Mouse (Mus musculus) embryonic facial prominence, embryonic 14.5 days (tissue): ENCODE measurements at regions not wholly inside any gene's neighbourhood (a gene's known extent, or its start where the extent isn't known, plus 50 kb on each side); places are given as distances from the start of the nearest gene placed in this dataset.
A peak's percentile ranks its signal among the peaks of the same experiment; 100 is the strongest.

Source experiments
- ATAC-seq: fragments of 200-750 bp; cut with Nextera tagmentation; 2 replicates; pipeline ENCODE4 v1.8.0; 2017; ENCODE audit warnings: low read depth, moderate number of reproducible peaks, moderate TSS enrichment
- DNase-seq: peaks from one replicate; pipeline ENCODE4 v3.0.0-alpha.2; 2015; ENCODE audit warnings: low spot score
- H3K27ac ChIP-seq: fragments of 300-500 bp; sonication (generic); replicated peaks from 2 replicates; pipeline ENCODE4 v1.5.1; 2014; ENCODE audit warnings: low read depth, mild to moderate bottlenecking, low read length, moderate library complexity
- H3K27me3 ChIP-seq: fragments of 300-500 bp; sonication (generic); replicated peaks from 2 replicates; pipeline ENCODE4 v1.6.1; 2014; ENCODE audit warnings: low read length; ENCODE audit not compliant: control insufficient read depth, insufficient read depth
- H3K36me3 ChIP-seq: fragments of 300-500 bp; sonication (generic); 2 replicates; pipeline ENCODE4 v1.6.1; 2014; ENCODE audit warnings: low read length, mixed read lengths; ENCODE audit not compliant: control insufficient read depth, insufficient read depth
- H3K4me1 ChIP-seq: fragments of 300-500 bp; sonication (generic); 2 replicates; pipeline ENCODE4 v1.6.1; 2014; ENCODE audit warnings: antibody characterized with exemption, low read length; ENCODE audit not compliant: control insufficient read depth, insufficient read depth
- H3K4me2 ChIP-seq: fragments of 300-500 bp; sonication (generic); 2 replicates; pipeline ENCODE4 v1.6.1; 2014; ENCODE audit warnings: low read depth, mild to moderate bottlenecking, low read length, moderate library complexity, mixed read lengths
- H3K4me3 ChIP-seq: fragments of 300-500 bp; sonication (generic); 2 replicates; pipeline ENCODE4 v1.5.1; 2014; ENCODE audit warnings: low read depth, mild to moderate bottlenecking, low read length
- H3K9ac ChIP-seq: fragments of 300-500 bp; sonication (generic); 2 replicates; pipeline ENCODE4 v1.6.1; 2014; ENCODE audit warnings: low read depth, mild to moderate bottlenecking, low read length, moderate library complexity, mixed read lengths
- H3K9me3 ChIP-seq: fragments of 300-500 bp; sonication (generic); 2 replicates; pipeline ENCODE4 v1.6.1; 2016; ENCODE audit warnings: low read length; ENCODE audit not compliant: control insufficient read depth
- WGBS: fragments of 180-500 bp; shearing (Covaris S2); extraction: QIAGEN DNeasy Blood & Tissue Kit; methylation state at CpG from one replicate; pipeline ENCODE4 v1.1.7; 2014; 5-methylcytosine and 5-hydroxymethylcytosine counted together

DNA sequence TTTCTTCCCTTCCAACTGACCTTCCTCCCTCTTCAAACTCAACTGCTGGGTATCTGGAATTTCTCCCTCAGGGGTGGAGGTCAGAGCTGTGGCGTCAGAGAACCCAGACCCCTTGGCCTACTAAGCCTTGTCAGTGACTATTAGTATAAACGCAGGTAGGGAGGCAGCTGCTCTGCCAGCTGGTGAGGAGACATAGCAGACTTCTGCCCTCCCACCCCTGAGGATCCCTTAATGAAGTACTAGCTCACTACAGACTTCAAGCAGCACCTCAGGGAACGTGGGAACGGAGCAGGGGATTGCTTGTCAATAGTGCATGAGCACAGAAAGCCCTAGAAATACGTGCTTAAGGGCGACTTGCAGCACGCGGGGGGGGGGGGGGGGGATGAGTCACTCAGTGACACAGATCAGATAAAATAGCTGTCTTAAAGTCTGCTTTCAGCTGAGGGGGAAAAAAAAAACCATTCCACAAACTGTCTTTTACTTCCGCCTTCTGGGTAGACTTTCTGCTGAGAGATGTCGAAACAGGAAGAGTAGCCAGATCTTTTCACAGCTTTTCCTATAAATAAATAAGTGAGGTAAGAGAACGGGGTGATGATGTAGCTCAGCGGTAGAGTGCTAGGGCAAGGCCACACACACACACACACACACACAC, 144.1 kb downstream of the Basp1 start:
- 36% methylated on average over 12 of the region's 12 CpGs for WGBS
- no peak overlapping the region for H3K27ac ChIP-seq
- peak; percentile 83 for ATAC-seq

DNA sequence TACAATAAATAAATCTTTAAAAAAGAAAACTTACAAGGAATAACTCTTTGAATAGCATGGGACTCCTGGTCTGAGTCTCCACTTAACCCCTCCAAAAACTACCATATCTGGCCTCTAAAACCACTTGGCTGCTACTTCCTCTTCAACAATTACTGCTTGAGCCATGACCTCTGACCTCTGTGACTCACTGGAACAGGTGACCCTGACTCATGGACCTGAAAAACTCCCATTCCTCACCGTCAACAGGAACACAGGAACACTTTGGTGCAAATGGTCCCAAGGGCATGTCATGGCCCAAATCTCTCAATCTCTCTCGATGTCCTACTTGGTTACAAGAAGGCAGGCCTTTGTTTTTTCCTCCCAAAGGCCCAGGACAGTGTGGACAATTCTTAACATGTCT, 145.1 kb downstream of the Basp1 start:
- H3K4me1 ChIP-seq: peaks cover 3% of the 10 kb centered on the region; the same call in 1 of the 2 replicates
- no peak overlapping the region for H3K9ac ChIP-seq
- no peaks in the 10 kb centered on the region for H3K27me3 ChIP-seq
- no peaks in the 10 kb centered on the region for H3K9me3 ChIP-seq
- 56% methylated on average over 2 of the region's 2 CpGs for WGBS
- H3K27ac ChIP-seq: no peak overlapping the region
- H3K4me3 ChIP-seq: no peak overlapping the region
- DNase-seq: no peak
- H3K36me3 ChIP-seq: no peaks in the 10 kb centered on the region
- H3K4me2 ChIP-seq: no peak overlapping the region
- no peak for ATAC-seq

More for the DNA sequence above, 144.1 kb downstream of the Basp1 start:
- H3K9me3 ChIP-seq: no peaks in the 10 kb centered on the region
- peaks cover 3% of the 10 kb centered on the region; the same call in 1 of the 2 replicates for H3K4me1 ChIP-seq
- no peak overlapping the region for H3K9ac ChIP-seq
- peak; percentile 72 for DNase-seq
- no peak overlapping the region for H3K4me3 ChIP-seq
- no peaks in the 10 kb centered on the region for H3K27me3 ChIP-seq
- H3K36me3 ChIP-seq: no peaks in the 10 kb centered on the region
- no peak overlapping the region for H3K4me2 ChIP-seq

DNA sequence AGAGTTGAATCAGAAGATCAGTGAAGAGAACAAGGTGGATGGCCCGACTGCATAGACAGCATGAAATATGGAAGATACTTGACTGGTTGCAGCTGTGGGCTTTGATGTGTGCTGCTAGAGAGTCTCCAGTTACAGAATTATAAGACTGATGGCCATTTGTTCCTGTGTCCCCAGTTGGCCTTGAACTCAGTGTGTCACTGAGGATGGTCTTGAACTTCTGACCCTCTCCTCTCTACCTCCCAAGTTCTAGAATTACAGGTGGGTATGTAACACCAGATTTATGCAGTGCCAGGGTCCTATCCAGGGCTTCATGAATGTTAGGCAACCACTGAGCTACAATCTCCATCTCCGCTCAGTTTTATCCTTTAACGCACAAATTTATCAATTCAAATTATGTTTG, 146.1 kb downstream of the Basp1 start:
- Histone ChIP-seq H3K4me2 (no peak overlapping the region), H3K4me3 (no peak overlapping the region), H3K9me3 (no peaks in the 10 kb centered on the region), H3K4me1 (peaks cover 3% of the 10 kb centered on the region; the same call in 1 of the 2 replicates), H3K36me3 (no peaks in the 10 kb centered on the region), H3K27me3 (no peaks in the 10 kb centered on the region), H3K9ac (no peak overlapping the region), H3K27ac (no peak overlapping the region)
- no peak for DNase-seq
- no peak for ATAC-seq
- WGBS: 82% methylated on average over 3 of the region's 3 CpGs

DNA sequence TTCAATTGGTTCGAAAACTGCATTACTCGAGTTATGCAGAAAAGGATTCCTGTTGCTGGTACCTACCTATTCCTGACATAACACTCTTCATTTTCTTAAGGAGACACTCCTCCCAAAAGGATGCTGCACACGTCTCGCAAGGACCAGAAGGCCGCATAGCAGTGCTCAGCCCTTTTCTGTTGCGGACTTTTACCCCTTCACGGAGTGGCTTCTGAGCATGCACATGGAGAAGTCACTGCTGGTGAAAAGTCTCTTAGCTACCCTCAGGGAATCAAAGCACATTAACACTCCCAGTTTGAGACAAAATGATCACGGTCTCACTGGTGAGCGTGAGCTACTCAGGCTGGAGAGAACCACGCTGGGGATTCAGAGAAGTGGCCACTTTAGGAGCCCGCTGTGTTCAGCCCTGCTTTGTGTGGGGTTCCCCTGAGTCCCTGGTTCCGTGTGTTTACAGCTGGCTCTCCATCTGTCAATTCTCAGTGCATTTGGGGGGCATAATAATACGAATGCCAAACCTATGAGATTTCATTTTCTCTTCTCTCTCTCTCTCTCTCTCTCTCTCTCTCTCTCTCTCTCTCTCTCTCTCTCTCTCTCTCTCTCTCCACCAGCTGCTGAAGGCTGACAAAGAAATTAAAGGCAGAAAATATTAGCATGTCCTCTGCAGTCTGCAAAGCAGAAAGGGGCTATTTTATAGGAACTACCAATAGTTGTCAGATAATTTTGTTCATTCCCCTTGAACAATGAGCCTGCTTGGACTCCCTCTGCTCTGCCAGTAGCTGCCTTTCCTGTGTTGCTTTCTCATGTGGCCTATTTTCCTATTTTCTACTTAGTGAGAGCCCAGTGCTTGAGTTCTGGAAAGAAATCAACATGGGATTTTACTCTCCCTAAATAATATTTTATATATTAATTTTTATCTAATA, 160.7 kb downstream of the Basp1 start:
- Histone ChIP-seq H3K27me3 (no peaks in the 10 kb centered on the region), H3K36me3 (no peaks in the 10 kb centered on the region), H3K27ac (no peak overlapping the region), H3K4me2 (no peak overlapping the region), H3K9me3 (no peaks in the 10 kb centered on the region), H3K4me3 (no peak overlapping the region), H3K4me1 (no peaks in the 10 kb centered on the region), H3K9ac (no peak overlapping the region)
- WGBS: 69% methylated on average over 13 of the region's 13 CpGs
- peak; percentile 29 for DNase-seq
- peak; percentile 68 for ATAC-seq

DNA sequence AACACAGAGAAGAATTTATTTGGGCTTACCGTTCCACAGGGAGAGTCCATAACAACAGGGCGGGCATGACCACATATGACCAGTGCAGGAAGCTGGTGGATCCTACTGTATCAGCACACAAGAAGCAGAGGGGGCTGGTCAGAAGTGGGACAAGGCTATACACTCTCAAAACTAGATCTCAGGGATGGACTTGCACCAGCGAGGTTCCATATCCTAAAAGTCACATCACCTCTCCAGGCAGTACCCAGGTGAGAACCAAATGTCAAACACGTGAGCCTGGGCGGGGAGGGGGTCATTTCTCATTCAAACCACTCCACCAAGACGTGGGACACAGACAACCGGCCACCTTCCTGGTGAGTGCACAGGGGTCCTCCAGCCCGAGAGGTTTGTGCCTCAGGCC, 167.9 kb downstream of the Basp1 start:
- H3K4me2 ChIP-seq: no peak overlapping the region
- H3K9ac ChIP-seq: no peak overlapping the region
- H3K27me3 ChIP-seq: no peaks in the 10 kb centered on the region
- H3K4me3 ChIP-seq: no peak overlapping the region
- H3K9me3 ChIP-seq: no peaks in the 10 kb centered on the region
- no peaks in the 10 kb centered on the region for H3K36me3 ChIP-seq
- no peaks in the 10 kb centered on the region for H3K4me1 ChIP-seq
- ATAC-seq (no peak), DNase-seq (no peak)
- 86% methylated on average over 8 of the region's 8 CpGs for WGBS
- H3K27ac ChIP-seq: no peak overlapping the region

DNA sequence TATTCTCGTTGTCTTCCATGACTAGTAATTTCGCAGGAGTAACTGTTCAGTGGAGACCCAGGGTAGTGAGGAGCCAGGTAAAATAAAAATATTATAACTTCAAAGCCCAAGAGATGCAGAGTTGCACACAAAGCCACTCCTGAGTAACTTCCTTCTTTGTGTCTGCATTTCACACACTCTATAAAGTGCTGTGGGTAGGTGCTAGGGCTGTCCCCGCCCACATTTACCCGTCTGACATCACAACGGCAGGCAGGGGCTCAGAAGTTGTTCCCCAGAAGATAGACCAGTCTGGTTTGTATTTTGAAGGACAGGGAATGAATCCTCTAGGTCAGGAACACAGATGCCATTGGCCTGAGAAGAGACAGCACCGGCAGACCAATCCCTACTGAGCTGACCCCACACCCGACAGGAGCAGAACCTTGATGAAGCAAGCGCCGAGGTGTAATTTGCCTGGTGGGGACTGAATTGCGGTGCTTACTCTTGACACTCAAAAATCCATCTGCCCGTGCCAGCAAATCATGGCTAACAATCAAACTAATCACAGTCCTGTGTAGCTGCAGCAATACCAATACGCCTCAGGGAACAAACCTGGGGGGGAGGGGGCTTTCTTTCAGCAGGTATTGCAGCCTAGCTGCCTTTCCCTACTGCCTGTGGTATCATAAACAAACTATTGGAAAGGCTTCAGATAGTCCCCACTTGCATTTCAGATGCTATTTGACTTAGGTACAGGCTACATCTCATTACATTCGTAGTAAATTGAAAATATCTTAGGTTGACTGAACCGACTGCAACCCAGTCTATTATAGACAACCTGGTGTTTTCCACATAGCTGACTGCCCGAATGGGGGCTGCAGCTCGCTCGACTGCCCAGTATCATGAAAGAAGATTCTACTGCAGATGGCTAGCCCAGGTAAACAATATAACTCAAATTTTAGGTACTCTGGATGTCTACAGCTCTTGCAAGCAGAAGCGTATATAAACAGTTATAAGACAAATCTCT, 175.6 kb downstream of the Basp1 start:
- Histone ChIP-seq H3K9me3 (no peaks in the 10 kb centered on the region), H3K4me2 (no peak overlapping the region), H3K36me3 (no peaks in the 10 kb centered on the region), H3K9ac (no peak overlapping the region), H3K27ac (no peak overlapping the region), H3K4me3 (no peak overlapping the region), H3K4me1 (no peaks in the 10 kb centered on the region), H3K27me3 (no peaks in the 10 kb centered on the region)
- whole genome bisulfite sequencing: 68% methylated on average over 18 of the region's 18 CpGs
- DNase-seq (no peak), ATAC-seq (no peak)

DNA sequence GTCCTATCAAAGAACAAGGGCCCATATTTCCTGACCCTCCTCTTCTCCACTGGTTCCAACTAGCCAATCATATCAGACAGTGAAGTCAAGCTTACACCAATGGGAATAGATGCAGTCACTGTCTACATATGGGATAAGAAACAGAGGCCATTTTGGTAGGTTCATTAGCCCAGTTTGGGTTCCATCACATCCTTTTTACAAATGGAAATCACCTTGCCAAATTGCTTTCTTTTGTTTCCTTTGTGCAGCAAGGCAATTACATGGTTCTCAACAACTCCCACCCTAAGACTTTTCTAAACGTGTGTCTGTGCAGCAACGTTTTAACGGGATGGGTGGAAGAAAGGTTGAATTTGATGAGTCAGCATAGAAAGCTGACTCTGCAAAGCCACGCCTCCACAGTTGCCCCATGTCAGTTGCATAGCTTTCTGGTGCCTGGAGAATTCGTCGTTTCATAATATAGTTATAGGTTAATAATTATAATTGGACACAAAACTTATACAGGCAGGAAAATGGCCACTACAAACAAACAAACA, 177.3 kb downstream of the Basp1 start:
- 71% methylated on average over 6 of the region's 6 CpGs for WGBS
- H3K36me3 ChIP-seq: no peaks in the 10 kb centered on the region
- no peaks in the 10 kb centered on the region for H3K27me3 ChIP-seq
- no peak overlapping the region for H3K4me3 ChIP-seq
- H3K9me3 ChIP-seq: no peaks in the 10 kb centered on the region
- H3K4me1 ChIP-seq: no peaks in the 10 kb centered on the region
- DNase-seq (no peak), ATAC-seq (no peak)
- H3K9ac ChIP-seq: no peak overlapping the region
- H3K27ac ChIP-seq: no peak overlapping the region
- H3K4me2 ChIP-seq: no peak overlapping the region

DNA sequence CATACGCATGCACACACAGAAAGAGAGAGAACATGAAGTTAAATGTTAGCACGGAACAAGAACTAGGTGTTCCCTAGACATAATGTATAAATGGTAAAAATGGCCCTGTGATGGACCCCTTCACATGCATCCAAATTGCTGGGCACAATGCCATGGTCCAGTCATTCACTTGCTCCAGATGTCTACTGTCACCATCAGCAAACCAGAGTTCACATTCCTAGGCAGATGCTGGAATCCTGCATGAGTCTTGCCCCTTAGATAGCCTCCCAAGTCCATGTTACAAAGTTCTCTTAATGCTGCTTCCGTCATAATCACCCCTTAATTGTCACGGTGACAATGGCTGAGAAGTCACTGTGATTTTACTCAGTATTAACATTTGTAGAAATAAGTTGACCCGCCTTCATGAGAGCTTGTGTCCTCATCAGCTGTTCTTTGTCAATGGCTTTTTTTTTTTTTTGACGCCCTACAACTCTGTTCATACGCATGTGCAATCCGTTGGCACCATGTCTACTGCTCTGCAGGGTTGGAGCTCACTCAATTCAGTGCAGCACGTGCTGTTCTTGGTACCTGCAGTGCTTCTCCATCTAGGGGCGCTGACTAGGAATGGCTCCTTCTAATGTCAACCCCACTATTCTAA, 179.4 kb downstream of the Basp1 start:
- Histone ChIP-seq H3K27me3 (no peaks in the 10 kb centered on the region), H3K4me3 (no peak overlapping the region), H3K9ac (no peak overlapping the region), H3K4me2 (no peak overlapping the region), H3K27ac (no peak overlapping the region), H3K36me3 (no peaks in the 10 kb centered on the region), H3K9me3 (no peaks in the 10 kb centered on the region), H3K4me1 (no peaks in the 10 kb centered on the region)
- WGBS: 89% methylated on average over 10 of the region's 10 CpGs
- no peak for ATAC-seq
- DNase-seq: no peak
